Mouse (Mus musculus) urinary bladder, postnatal 25 days (tissue): ENCODE data around the gene Zfp763.
"Not testable (repeated sequence)": the region's sequence is repeated elsewhere in the genome, so short reads cannot be mapped to it uniquely, and the experiment has no call there.

Experiments used
- DNase-seq: peaks from one replicate; pipeline ENCODE4 v3.0.0; 2022; ENCODE audit warnings: low spot score

Gene Zfp763

GRCm38 (mm10) chr17:33032900-33033891 is at the start of gene Zfp763:
Zfp763 (minus strand) TSS chr17:33033402.
- peak; percentile 54 for DNase-seq

GRCm38 (mm10) chr17:33067958-33068357 is 34.8 kb upstream of the Zfp763 start, which contains the start of gene 4921501E09Rik:
4921501E09Rik (minus strand) TSS chr17:33068058.
- DNase-seq: no peak

DNA sequence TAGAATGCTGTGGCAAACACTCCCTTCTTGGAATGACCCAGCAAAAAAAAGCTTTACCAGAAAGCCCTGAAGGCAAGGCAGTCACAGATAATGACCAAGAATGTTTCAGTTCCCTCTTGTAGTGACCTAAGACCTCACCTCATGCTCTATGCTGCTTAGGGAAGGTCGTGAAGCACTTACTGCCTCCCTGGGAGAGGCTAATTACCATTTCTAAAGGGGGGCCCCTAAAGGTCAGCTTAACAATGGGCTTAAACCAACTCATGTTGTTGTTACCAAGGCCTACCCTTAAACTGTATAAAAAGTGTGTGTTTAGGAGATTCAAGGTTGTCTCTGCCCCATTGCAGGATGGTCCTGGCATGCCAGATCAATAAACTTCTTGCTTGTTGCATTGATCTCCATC is 29.8 kb upstream of the Zfp763 start:
- DNase-seq: no peak

GRCm38 (mm10) chr17:33058791-33059190 is 25.6 kb upstream of the Zfp763 start:
- no peak for DNase-seq

DNA sequence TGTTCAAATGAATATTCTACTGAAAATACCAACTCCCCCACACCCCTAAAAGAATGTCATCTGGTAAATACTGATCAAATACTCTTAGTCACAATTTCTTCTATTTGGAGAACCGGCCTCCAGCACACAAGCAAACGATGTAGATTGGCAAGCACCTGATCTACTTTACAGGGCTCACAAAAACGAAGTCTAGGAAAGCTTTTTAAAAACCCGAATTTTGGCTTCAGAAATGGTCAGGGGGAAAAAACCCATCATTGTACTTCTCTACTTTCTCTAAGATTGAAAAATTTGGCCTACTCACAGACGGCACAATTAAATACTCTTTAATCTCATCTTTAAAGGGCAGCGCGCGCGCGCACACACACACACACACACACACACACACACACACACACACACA is 826 bp downstream of the Zfp763 start:
- no peak for DNase-seq

DNA sequence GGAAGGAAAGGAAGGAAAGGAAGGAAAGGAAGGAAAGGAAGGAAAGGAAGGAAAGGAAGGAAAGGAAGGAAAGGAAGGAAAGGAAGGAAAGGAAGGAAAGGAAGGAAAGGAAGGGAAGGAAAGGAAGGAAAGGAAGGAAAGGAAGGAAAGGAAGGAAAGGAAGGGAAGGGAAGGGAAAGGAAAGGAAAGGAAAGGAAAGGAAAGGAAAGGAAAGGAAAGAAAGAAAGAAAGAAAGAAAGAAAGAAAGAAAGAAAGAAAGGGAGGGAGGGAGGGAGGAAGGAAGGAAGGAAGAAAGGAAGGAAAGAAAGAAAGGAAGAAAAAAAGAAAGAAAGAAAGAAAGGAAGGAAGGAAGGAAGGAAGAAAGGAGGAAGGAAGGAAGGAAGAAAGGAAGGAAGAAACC is 12.8 kb downstream of the Zfp763 start:
- not testable (repeated sequence) for DNase-seq

GRCm38 (mm10) chr17:33008337-33008736 is 24.9 kb downstream of the Zfp763 start:
- no peak for DNase-seq

- no peak for DNase-seq
These were observed 34.7 kb downstream of the Zfp763 start for GRCm38 (mm10) chr17:32998492-32998891.

DNA sequence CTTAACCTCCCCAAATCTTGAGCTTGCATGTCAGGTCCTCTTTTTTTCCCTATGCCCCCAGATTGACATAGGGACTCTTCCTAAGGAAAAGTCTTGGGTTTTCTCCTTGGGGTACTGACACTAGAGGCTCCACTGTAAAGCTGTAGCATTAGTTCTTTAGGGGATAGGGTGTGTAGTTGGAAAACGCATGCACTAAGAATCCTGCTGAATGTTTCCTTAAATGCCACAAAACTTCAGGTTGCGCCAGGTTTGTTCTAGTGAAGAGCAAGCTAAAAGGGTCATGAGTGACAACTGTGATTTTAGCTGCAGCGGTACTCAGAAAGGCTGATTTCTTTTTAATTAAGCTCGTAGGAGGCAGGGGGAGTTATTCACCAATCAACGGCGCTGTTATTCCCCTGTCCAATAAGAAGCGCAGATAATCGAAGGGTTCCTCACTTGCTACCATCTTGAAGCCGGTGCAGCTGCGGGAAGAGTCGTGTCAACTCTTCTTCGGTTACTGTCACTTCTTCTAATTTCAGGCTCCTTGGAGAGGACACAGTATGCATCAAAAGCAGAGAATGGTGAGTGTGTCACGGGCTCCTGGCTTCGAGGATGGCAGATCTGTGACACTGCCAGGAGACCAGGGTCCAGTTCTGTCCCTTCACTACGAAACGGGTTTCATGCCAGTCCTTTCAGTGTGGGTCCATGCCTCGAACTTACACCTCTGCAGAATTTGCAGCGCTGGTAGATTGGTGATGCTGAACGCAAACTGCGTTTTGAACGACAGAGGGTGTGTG is 40.3 kb downstream of the Zfp763 start, which contains the start of gene Zfp952:
Zfp952 (plus strand) TSS at position 431 of the 776 bp plus-strand sequence.
- peak; percentile 66 for DNase-seq

GRCm38 (mm10) chr17:32991965-32992698 is 41.1 kb downstream of the Zfp763 start:
- no peak for DNase-seq

DNA sequence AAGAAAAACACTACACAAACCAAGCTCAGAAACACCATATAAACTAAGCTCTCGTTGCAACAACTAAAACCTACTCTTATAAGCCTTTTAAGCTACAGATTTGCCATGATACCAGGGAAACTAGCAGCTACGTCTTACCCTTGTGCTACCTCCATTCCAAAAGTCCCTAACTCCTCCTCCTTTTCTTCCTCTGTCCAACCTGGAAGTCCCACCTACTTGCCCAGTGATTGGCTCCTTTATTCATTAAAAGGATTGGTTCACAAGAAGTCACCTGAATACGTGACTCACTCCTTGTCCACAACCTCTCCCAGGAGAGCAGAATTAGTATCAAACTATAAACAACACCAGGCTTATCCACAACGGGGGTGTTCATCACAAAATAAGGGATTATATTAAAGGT is 46.9 kb downstream of the Zfp763 start:
- no peak for DNase-seq

- DNase-seq: no peak
These were observed 51.8 kb downstream of the Zfp763 start for GRCm38 (mm10) chr17:32981361-32981760.
